Mouse (Mus musculus) heart, adult 2 months (tissue): ENCODE results near the gene Nod1.

ENCODE experiments used
- CTCF ChIP-seq: fragments of 200-600 bp; IDR thresholded peaks from 2 replicates; pipeline ENCODE4 v1.8.1; 2022; ENCODE audit warnings: antibody characterized with exemption, mild to moderate bottlenecking, moderate library complexity
- POLR2A ChIP-seq: fragments of 200-500 bp; IDR thresholded peaks from 2 replicates; pipeline ENCODE4 v1.6.1; 2011; ENCODE audit warnings: mild to moderate bottlenecking, low read depth, low read length, control low read depth; ENCODE audit not compliant: insufficient read depth

DNA sequence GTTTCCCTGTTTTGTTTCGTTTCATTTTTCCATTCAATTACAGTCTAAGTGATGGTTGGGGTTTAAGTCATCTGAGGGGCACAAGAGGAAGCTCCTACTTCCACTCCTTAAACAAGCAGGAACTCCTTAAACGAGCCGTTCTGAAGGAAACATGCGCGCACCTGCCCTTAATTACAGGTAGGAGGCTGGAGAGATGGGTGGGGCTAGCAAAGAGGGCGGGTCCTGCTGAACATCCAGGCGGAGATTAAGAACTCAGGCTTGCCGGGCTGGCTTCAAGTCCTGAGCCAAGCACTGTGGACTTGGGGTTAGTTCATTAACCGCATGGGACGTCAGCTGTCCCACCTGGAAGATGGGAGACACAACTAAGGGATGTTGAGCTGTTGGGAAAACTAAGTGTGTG, 4.8 kb downstream of the Nod1 start:
- TF ChIP-seq CTCF, result no peak
- TF ChIP-seq POLR2A, result no peak
